In the genomic region with DNA sequence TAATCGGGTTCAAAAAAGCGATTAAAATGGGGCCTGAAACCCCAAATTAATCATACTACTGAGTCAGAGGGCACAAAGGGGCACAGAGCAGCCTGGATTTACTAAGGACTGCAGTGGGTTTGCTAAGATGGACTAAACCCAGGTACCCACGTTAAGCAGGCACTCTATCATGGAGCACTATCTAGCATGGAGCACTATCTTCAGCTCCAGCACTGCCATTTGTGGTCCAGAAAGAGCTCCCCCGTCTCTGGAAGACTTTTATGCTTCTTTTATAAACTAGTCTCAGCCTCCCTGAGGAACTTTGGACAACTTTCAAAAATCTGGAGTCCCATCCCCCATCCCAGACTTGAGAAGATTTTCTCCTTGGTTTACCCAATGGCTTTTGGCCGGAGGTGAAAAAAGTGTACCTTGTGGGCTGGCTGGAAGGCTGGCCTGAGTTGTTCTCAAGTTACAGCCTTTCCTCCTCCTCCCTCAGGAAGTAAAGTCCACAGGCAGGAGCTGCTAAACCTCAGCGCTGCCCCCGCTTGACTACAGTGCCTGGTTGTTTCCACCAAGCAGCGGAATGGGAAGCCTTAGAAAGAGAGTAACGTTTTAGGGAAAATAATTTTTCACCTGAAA, we compare ENCODE assay signal across 9 mouse cellular contexts. TPM values are rescaled to one million over a fixed set of nuclear protein-coding genes. Genes with fewer than 3 reads are reported as not detected.
DNase-seq lines count a peak whose midpoint lies in the region; ATAC-seq and TF ChIP-seq lines count a peak whose summit lies in the region.
"Had no signal": no experiment of that assay in that cellular context is flagged by ENCODE, and none has a peak within 500 bp of the region (broad histone marks: within the 10 kb centered on the region; RNA-seq: fewer than 3 reads in every experiment).

TSS of gene Slc16a4 (plus strand) at position 467 of the 618 bp plus-strand sequence.

- no peak within 1 kb of the TSS for H3K4me2 ChIP-seq in liver, embryonic 11.5 days
- H3K4me2 ChIP-seq in liver, postnatal 0 days (ENCODE audit: low read depth, low read length) = no peak within 1 kb of the TSS
- peak within 1 kb of the TSS; percentile 16; the same call in 1 of the 2 replicates for H3K4me2 ChIP-seq in embryonic facial prominence, embryonic 12.5 days (replicated peaks)

- no peak for TF ChIP-seq CTCF in liver, postnatal 0 days (IDR thresholded peaks at IDR 0.05; ENCODE audit: low read depth)

- no peaks in the 10 kb centered on the region for H3K27me3 ChIP-seq in liver, embryonic 11.5 days (replicated peaks; ENCODE audit: control insufficient read depth, insufficient read depth, low read length)
- no peaks in the 10 kb centered on the region for H3K27me3 ChIP-seq in liver, postnatal 0 days (ENCODE audit: insufficient read depth, low read length)
- H3K27me3 ChIP-seq in embryonic facial prominence, embryonic 12.5 days = no peaks in the 10 kb centered on the region
- H3K27me3 ChIP-seq: megakaryocyte, embryonic 14.5 days had no signal

- DNase-seq in liver, embryonic 11.5 days (ENCODE audit: low spot score) = no peak
- no peak for DNase-seq in liver, postnatal 0 days
- DNase-seq in kidney, adult 11 months = peak; percentile 91
- DNase-seq in lung, postnatal 14 days = peak; percentile 15
- DNase-seq in cerebellum, postnatal 25 days = no peak
- no peak for DNase-seq in retina, embryonic 14.5 days (ENCODE audit: low spot score)
- no peak for DNase-seq in spleen, adult 18-20 months

- H3K9ac ChIP-seq in liver, embryonic 11.5 days (ENCODE audit: low read depth, low read length) = no peak within 1 kb of the TSS
- no peak within 1 kb of the TSS for H3K9ac ChIP-seq in liver, postnatal 0 days (replicated peaks)
- no peak within 1 kb of the TSS for H3K9ac ChIP-seq in embryonic facial prominence, embryonic 12.5 days

- WGBS in liver, embryonic 11.5 days = 33% methylated on average over 9 of the region's 9 CpGs
- WGBS in liver, postnatal 0 days (ENCODE audit: insufficient replicate concordance) = 32% methylated on average over 9 of the region's 9 CpGs
- 18% methylated on average over 9 of the region's 9 CpGs for WGBS in embryonic facial prominence, embryonic 12.5 days

- H3K4me3 ChIP-seq in liver, embryonic 11.5 days (ENCODE audit: low read depth, low read length) = no peak within 1 kb of the TSS
- no peak within 1 kb of the TSS for H3K4me3 ChIP-seq in liver, postnatal 0 days (ENCODE audit: low read depth, low read length)
- H3K4me3 ChIP-seq in embryonic facial prominence, embryonic 12.5 days = no peak within 1 kb of the TSS
- H3K4me3 ChIP-seq: megakaryocyte, embryonic 14.5 days had no signal

- H3K27ac ChIP-seq in liver, embryonic 11.5 days (ENCODE audit: low read depth, low read length) = 0 out of 2 replicates have a peak within 1 kb of the TSS, but pooled peaks have one; percentile 0
- no peak within 1 kb of the TSS for H3K27ac ChIP-seq in liver, postnatal 0 days (ENCODE audit: low read depth)
- peak within 1 kb of the TSS; percentile 79 for H3K27ac ChIP-seq in embryonic facial prominence, embryonic 12.5 days

- no peaks in the 10 kb centered on the region; the same call in 1 of the 2 replicates for H3K4me1 ChIP-seq in liver, embryonic 11.5 days (replicated peaks; ENCODE audit: control insufficient read depth, insufficient read depth, low read length)
- no peaks in the 10 kb centered on the region for H3K4me1 ChIP-seq in liver, postnatal 0 days (ENCODE audit: insufficient read depth)
- H3K4me1 ChIP-seq in embryonic facial prominence, embryonic 12.5 days = 0 out of 2 replicates have a peak, but pooled peaks cover 8% of the 10 kb centered on the region

- no peak for TF ChIP-seq EP300 in liver, postnatal 0 days (IDR thresholded peaks at IDR 0.05; ENCODE audit: low read depth)

- ATAC-seq in liver, embryonic 11.5 days (replicated peaks; ENCODE audit: low FRiP score) = no peak
- ATAC-seq in liver, postnatal 0 days = no peak
- ATAC-seq in embryonic facial prominence, embryonic 12.5 days (ENCODE audit: insufficient number of reproducible peaks, insufficient read depth, low FRiP score, low TSS enrichment) = peak; percentile 86; the same call in 1 of the 2 replicates

- no peaks in the 10 kb centered on the region for H3K9me3 ChIP-seq in liver, embryonic 11.5 days (ENCODE audit: control insufficient read depth, low read length)
- H3K9me3 ChIP-seq in liver, postnatal 0 days (ENCODE audit: low read length) = no peaks in the 10 kb centered on the region
- no peaks in the 10 kb centered on the region for H3K9me3 ChIP-seq in embryonic facial prominence, embryonic 12.5 days
- H3K9me3 ChIP-seq: megakaryocyte, embryonic 14.5 days had no signal

- no peaks in the 10 kb centered on the region for H3K36me3 ChIP-seq in liver, embryonic 11.5 days (ENCODE audit: control insufficient read depth, insufficient read depth, low read length)
- H3K36me3 ChIP-seq in liver, postnatal 0 days (replicated peaks; ENCODE audit: insufficient read depth, low read length) = no peaks in the 10 kb centered on the region
- no peaks in the 10 kb centered on the region for H3K36me3 ChIP-seq in embryonic facial prominence, embryonic 12.5 days

RNA-seq across cellular contexts. Expression of gene Slc16a4, which starts in this region (rescaled TPM):
- polyA plus RNA-seq in liver, embryonic 11.5 days (2014; fragmentation: Nextera tagmentation; extraction: Ambion mirVana) = 1.4 and 1.9 TPM in 2 replicates
- 0.14 and 0.27 TPM in 2 replicates for polyA plus RNA-seq in liver, postnatal 0 days (2015; fragmentation: Nextera tagmentation; extraction: Ambion mirVana)
- polyA plus RNA-seq in embryonic facial prominence, embryonic 12.5 days (2016; fragmentation: Nextera tagmentation; extraction: Ambion mirVana) = 5.4 and 6.9 TPM in 2 replicates

Comparison
In these comparisons a context has a peak if more than half of its experiments do, and no peak if none do; other contexts are left out.
1. DNase-seq: peak in kidney, adult 11 months (single experiment) and lung, postnatal 14 days (single experiment); none in liver, embryonic 11.5 days (single experiment), liver, postnatal 0 days (single experiment), cerebellum, postnatal 25 days (0 of 2), retina, embryonic 14.5 days (single experiment) and spleen, adult 18-20 months (0 of 2).